Mouse (Mus musculus) thymus, adult 2 months (tissue): ENCODE measurements around the gene Cyba.

Source experiments
- CTCF ChIP-seq: fragments of 200-500 bp; IDR thresholded peaks from 2 replicates; pipeline ENCODE4 v1.5.1; 2012; ENCODE audit warnings: mild to moderate bottlenecking, control low read depth, low read length, moderate library complexity, borderline replicate concordance; ENCODE audit not compliant: control insufficient read depth, poor library complexity, insufficient read depth; ENCODE audit errors: extremely low read depth
- POLR2A ChIP-seq: fragments of 200-500 bp; IDR thresholded peaks from 2 replicates; pipeline ENCODE4 v1.6.1; 2012; ENCODE audit warnings: mild to moderate bottlenecking, low read length, control low read depth, moderate library complexity; ENCODE audit not compliant: control insufficient read depth, poor library complexity, insufficient read depth; ENCODE audit errors: extremely low read depth

DNA sequence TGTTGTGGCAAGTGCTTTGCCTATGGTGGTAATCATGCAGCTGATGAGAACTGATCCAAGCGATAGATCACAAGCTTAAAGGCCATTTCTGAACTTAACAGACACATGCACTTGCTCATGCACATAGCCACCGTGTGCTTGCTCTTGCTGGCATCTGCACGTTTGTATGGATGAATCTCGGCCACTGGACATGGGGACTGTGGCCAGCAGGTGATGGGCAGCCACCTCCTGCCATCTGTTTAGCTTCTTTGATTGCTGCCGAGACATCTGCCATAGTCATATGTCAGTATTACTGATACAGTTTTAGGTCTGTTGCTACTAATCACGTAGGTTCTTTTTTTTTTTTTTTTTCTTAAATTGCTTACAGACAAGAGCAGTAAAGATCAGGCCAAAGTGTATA is 37.4 kb downstream of the Cyba start:
- TF ChIP-seq POLR2A (no peak), CTCF (no peak)
